Mouse (Mus musculus) megakaryocyte progenitor cell, adult 5-6 weeks (primary cell): ENCODE data around the gene Dda1. TPM values are rescaled to one million over a fixed set of nuclear protein-coding genes. Genes with fewer than 3 reads are reported as not detected.

Source experiments
- total RNA-seq, 2 experiments: library from RNA; stranded (forward) in 1 of 2; stranded (reverse) in 1 of 2; fragments of 157-497, 149-512 nt in 1 of 2; fragments of 200-1000 nt in 1 of 2; gene quantifications; 2 replicates each; pipeline versions ENCODE4 v1.2.3 to v1.2.4; 2015 to 2017

The Dda1 gene
- total RNA-seq, 2 experiments from 2014 or later: 14.7 to 32.3 TPM

Other genes starting within 250 kb of the Dda1 start
- 29.4 and 30.4 TPM in 2 replicates for gene Myo9b, start 196.5 kb upstream of the Dda1 start, total RNA-seq (2015)
- 37.6 and 48.7 TPM in 2 replicates for gene Myo9b, start 196.5 kb upstream of the Dda1 start, total RNA-seq (2017)
- gene Haus8, start 196.3 kb upstream of the Dda1 start, total RNA-seq (2015): 24.9 and 25.4 TPM in 2 replicates
- 62.8 and 66.7 TPM in 2 replicates for gene Haus8, start 196.3 kb upstream of the Dda1 start, total RNA-seq (2017)
- 107 and 116 TPM in 2 replicates for gene Use1, start 102.4 kb upstream of the Dda1 start, total RNA-seq (2015)
- gene Use1, start 102.4 kb upstream of the Dda1 start, total RNA-seq (2017): 153 and 165 TPM in 2 replicates
- 6.3 and 8.0 TPM in 2 replicates for gene Ocel1, start 97.9 kb upstream of the Dda1 start, total RNA-seq (2015)
- gene Ocel1, start 97.9 kb upstream of the Dda1 start, total RNA-seq (2017): 11.1 and 11.7 TPM in 2 replicates
- gene Nr2f6, start 87.2 kb upstream of the Dda1 start, total RNA-seq (2015): 3.6 and 7.6 TPM in 2 replicates
- 4.3 and 5.6 TPM in 2 replicates for gene Nr2f6, start 87.2 kb upstream of the Dda1 start, total RNA-seq (2017)
- not detected in 2 replicates for gene Ushbp1, start 73.4 kb upstream of the Dda1 start, total RNA-seq (2015)
- not detected in 2 replicates for gene Ushbp1, start 73.4 kb upstream of the Dda1 start, total RNA-seq (2017)
- 51.8 and 76.5 TPM in 2 replicates for gene Babam1, start 72.3 kb upstream of the Dda1 start, total RNA-seq (2015)
- gene Babam1, start 72.3 kb upstream of the Dda1 start, total RNA-seq (2017): 93.7 and 122 TPM in 2 replicates
- 13.6 and 19.8 TPM in 2 replicates for gene Ankle1, start 63.2 kb upstream of the Dda1 start, total RNA-seq (2015)
- gene Ankle1, start 63.2 kb upstream of the Dda1 start, total RNA-seq (2017): 14.2 and 14.3 TPM in 2 replicates
- 2.3 and 3.1 TPM in 2 replicates for gene Abhd8, start 5.5 kb upstream of the Dda1 start, total RNA-seq (2015)
- 8.2 and 8.3 TPM in 2 replicates for gene Abhd8, start 5.5 kb upstream of the Dda1 start, total RNA-seq (2017)
- gene Mrpl34, start 4.2 kb upstream of the Dda1 start, total RNA-seq (2015): 60.0 and 66.1 TPM in 2 replicates
- gene Mrpl34, start 4.2 kb upstream of the Dda1 start, total RNA-seq (2017): 50.2 and 53.6 TPM in 2 replicates
- gene Ano8, start 16.8 kb downstream of the Dda1 start, total RNA-seq (2015): 0.22 and 0.64 TPM in 2 replicates
- gene Ano8, start 16.8 kb downstream of the Dda1 start, total RNA-seq (2017): 3.1 and 3.6 TPM in 2 replicates
- gene Gtpbp3, start 18.9 kb downstream of the Dda1 start, total RNA-seq (2015): 5.9 TPM in 2 replicates
- 23.4 and 26.5 TPM in 2 replicates for gene Gtpbp3, start 18.9 kb downstream of the Dda1 start, total RNA-seq (2017)
- 0.67 and 0.76 TPM in 2 replicates for gene Plvap, start 42.6 kb downstream of the Dda1 start, total RNA-seq (2015)
- gene Plvap, start 42.6 kb downstream of the Dda1 start, total RNA-seq (2017): 0.71 and 2.7 TPM in 2 replicates
- gene Ccdc194, start 56.5 kb downstream of the Dda1 start, total RNA-seq (2015): 0.07 TPM in 1 of 2 replicates, not detected in the other
- gene Ccdc194, start 56.5 kb downstream of the Dda1 start, total RNA-seq (2017): not detected in 2 replicates
- gene Bst2, start 68.3 kb downstream of the Dda1 start, total RNA-seq (2015): 11.3 and 15.7 TPM in 2 replicates
- gene Bst2, start 68.3 kb downstream of the Dda1 start, total RNA-seq (2017): 50.9 and 62.2 TPM in 2 replicates
- gene Mvb12a, start 73.7 kb downstream of the Dda1 start, total RNA-seq (2015): 45.4 and 49.8 TPM in 2 replicates
- 65.6 and 76.6 TPM in 2 replicates for gene Mvb12a, start 73.7 kb downstream of the Dda1 start, total RNA-seq (2017)
- gene Tmem221, start 89.7 kb downstream of the Dda1 start, total RNA-seq (2015): 0.17 TPM in 1 of 2 replicates, not detected in the other
- not detected in 2 replicates for gene Tmem221, start 89.7 kb downstream of the Dda1 start, total RNA-seq (2017)
- gene Nxnl1, start 97.4 kb downstream of the Dda1 start, total RNA-seq (2015): not detected in 2 replicates
- gene Nxnl1, start 97.4 kb downstream of the Dda1 start, total RNA-seq (2017): not detected in 2 replicates
- 3.6 TPM in 2 replicates for gene Slc27a1, start 99.7 kb downstream of the Dda1 start, total RNA-seq (2015)
- gene Slc27a1, start 99.7 kb downstream of the Dda1 start, total RNA-seq (2017): 3.5 and 3.8 TPM in 2 replicates
- 116 and 134 TPM in 2 replicates for gene Pgls, start 123.0 kb downstream of the Dda1 start, total RNA-seq (2015)
- gene Pgls, start 123.0 kb downstream of the Dda1 start, total RNA-seq (2017): 128 and 131 TPM in 2 replicates
- gene Fam129c, start 128.4 kb downstream of the Dda1 start, total RNA-seq (2015): 6.5 and 10.2 TPM in 2 replicates
- gene Fam129c, start 128.4 kb downstream of the Dda1 start, total RNA-seq (2017): 1.00 and 5.3 TPM in 2 replicates
- gene Colgalt1, start 141.8 kb downstream of the Dda1 start, total RNA-seq (2015): 54.0 and 63.0 TPM in 2 replicates
- 62.0 and 67.2 TPM in 2 replicates for gene Colgalt1, start 141.8 kb downstream of the Dda1 start, total RNA-seq (2017)
- 0.64 and 1.8 TPM in 2 replicates for gene Unc13a, start 202.6 kb downstream of the Dda1 start, total RNA-seq (2015)
- 0.79 and 0.98 TPM in 2 replicates for gene Unc13a, start 202.6 kb downstream of the Dda1 start, total RNA-seq (2017)
- 9.3 and 11.8 TPM in 2 replicates for gene Jak3, start 207.1 kb downstream of the Dda1 start, total RNA-seq (2015)
- 7.7 and 9.9 TPM in 2 replicates for gene Jak3, start 207.1 kb downstream of the Dda1 start, total RNA-seq (2017)
- 7.1 and 7.2 TPM in 2 replicates for gene Insl3, start 220.0 kb downstream of the Dda1 start, total RNA-seq (2015)
- 1.2 and 1.8 TPM in 2 replicates for gene Insl3, start 220.0 kb downstream of the Dda1 start, total RNA-seq (2017)
- gene B3gnt3, start 232.6 kb downstream of the Dda1 start, total RNA-seq (2015): 0.15 and 0.54 TPM in 2 replicates
- 0.12 and 0.34 TPM in 2 replicates for gene B3gnt3, start 232.6 kb downstream of the Dda1 start, total RNA-seq (2017)